Mouse (Mus musculus) urinary bladder, postnatal 36 days (tissue): ENCODE results near the gene Zfand2b.
A peak's percentile ranks its signal among the peaks of the same experiment; 100 is the strongest.

Experiments used
- DNase-seq, 2 experiments: peaks; one replicate each; pipeline ENCODE4 v3.0.0; 2022; ENCODE audit warnings: low spot score in 2 of 2, mixed read lengths in 1 of 2

Gene Zfand2b

DNA sequence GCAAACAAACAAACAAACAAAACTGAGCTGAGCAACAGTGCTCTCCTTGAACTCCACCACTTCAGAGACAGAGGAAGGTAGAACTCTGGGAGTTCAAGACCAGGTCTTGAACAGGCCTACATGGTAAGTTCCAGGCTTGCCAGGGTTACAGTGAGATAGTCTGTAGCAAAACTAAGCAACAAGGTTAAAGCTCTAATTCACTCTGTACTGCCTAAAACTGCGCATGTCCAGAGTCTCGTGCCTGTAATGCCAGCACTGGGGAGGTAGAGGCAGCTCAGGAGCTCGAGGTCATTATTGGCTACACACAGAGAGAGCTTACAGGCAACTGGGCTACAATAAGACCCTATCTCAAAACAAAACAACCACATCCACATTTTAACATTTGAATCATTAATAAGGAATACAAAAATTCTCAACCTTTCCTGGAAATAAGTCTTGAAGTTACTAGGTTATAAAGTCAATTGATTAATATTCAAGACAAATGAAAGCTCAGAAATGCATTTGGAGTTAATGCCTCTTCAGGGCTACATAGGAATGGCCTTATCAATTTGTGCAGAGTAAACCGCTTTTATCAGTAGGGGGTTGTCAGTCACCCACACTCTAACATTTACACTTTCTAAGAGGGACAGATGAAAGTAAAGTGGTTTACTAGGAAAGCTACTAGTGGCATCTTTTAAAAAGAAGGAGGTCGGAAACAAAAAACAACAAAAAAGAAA, 8.7 kb upstream of the Zfand2b start:
- no peak for DNase-seq

DNA sequence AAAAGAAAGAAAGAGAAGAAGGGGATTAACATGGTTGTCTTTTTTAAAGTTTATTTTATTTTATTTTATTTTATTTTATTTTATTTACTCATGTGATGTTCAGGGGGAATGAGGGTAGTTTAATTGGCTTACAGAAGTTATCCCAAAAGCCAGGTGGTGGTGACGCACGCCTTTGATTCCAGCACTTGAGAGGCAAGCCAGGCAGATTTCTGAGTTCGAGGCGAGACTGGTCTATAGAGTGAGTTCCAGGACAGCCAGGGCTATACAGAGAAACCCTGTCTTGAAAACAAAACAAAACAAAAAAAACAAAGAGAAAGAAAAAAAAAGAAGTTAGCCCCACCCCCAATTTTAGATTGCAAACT, 8.2 kb upstream of the Zfand2b start:
- no peak for DNase-seq

- DNase-seq, result no peak
These were observed 364 bp upstream of the Zfand2b start for GRCm38 (mm10) chr1:75168093-75168471.

- peak in 1 of 2 experiments; percentile 35 for DNase-seq
These were observed 11.1 kb downstream of the Zfand2b start for GRCm38 (mm10) chr1:75179334-75180104.

DNA sequence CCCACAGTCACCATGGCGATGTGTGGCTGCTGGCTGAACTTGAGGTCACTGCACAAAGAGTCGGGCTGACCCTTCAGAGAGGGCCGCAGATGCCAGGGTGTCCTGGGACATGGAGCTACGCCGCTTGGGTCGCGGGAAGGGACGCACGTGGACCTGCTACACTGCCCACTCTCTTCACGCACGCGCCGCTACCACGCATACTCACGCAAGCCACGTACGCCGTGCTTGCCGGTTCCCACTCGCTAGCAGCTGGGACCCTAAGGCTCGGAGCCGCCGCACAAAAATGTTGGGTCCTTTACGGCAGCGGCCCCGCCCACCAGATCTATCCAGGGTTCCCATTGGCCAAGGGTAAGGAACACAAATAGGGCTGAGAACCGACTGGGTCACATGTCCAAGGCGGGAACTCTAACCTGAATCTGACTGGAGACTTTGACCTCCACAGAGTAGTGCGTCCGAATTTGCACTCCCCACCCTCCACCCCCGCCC, 11.7 kb downstream of the Zfand2b start, which contains the start of gene Abcb6:
TSS of gene Abcb6 (minus strand) at position 288 of the 486 bp plus-strand sequence.
- DNase-seq, result peak; percentile 75 to 88

GRCm38 (mm10) chr1:75180741-75181140, 12.3 kb downstream of the Zfand2b start:
- no peak for DNase-seq

DNA sequence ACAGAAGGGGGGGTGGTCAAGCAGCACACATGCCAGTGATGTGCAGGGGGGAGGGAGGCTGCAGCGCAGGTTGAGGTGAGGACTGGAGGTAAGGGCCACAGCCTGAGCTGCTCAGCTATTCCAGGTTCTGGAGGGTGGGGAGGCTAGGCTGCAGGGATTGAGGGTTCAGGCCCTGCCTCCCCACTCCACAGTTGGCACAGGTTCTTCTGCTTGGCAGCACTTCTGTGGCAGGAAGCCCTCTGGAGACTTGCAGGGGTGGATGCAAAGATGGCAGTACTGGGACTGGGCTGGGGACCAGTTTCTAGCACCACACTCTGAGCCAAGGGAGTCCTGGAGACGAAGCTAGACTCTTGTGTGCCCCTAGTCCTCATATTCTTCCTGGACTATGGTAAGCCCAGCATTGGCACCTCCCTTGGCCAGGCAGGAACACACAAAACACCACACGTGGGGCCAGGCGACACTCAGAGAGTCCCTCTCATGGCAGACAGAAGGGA, 13.0 kb downstream of the Zfand2b start:
- DNase-seq, result no peak

DNA sequence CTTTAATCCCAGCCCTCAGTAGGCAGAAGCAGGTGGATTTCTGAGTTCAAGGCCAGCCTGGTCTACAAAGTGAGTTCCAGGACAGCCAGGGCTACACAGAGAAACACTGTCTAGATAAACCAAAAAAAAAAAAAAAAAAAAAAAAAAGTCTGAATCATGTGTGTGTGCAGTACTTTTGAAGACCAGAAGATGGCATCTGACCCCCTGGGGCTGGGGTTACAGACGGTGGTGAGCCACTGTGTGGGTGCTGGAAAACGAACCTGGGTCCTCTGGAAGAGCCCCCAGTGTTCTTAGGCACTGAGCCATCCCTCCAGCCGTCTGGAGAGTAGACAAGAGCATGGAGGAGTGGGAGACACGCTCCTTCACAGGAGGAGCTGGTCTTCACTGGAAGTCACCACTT, 13.7 kb downstream of the Zfand2b start:
- DNase-seq, result no peak

- DNase-seq, result no peak
These were observed 17.0 kb downstream of the Zfand2b start for GRCm38 (mm10) chr1:75185495-75185894.

- DNase-seq, result no peak
These were observed 18.7 kb downstream of the Zfand2b start for GRCm38 (mm10) chr1:75187126-75187525.

DNA sequence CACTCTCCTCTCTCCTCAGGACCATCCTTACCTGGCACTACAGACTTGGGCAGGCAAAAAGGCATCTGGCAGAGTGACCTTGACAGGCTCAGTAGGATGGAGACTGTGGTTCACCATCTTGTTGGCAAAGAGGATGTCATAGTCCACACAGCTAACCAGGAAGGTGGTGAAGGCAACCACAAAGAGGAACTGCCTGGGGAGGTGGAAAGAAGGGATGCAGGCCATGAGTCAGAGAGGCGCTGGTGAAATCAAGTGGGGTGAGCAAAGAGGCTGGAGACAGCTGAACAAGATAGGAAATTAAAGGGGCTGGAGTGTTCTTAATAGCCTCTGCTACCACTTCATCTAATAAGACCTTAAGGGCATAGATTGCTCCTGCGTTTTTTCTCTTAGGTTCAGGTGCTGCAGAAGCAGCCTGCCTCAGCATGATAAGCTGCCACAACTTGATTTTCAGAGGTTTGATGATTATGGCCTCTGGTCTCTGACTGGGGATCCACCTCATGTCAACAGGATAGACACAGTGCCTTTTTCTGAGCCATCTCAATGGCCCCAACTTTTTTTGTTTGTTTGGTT, 19.6 kb downstream of the Zfand2b start:
- no peak for DNase-seq

- DNase-seq, result no peak
These were observed 22.1 kb downstream of the Zfand2b start for GRCm38 (mm10) chr1:75190577-75190976.

DNA sequence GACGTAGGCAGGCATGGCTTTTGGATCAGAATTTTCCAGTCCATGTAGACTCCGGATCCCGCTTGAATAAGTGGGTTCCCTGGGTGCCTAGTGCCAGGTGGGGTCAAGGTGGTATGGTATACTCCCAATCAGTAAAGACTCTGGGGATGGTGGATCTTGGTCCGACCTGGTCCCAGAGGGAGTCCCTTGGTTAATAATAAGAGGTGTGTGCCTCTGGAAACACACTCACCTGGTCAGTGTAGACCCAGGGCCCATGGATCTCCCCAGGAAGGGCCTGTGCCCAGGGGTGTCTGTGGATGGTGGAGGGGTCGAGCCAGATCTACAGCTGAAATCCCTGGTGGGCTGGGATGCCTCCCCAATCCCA, 22.8 kb downstream of the Zfand2b start:
- DNase-seq, result no peak

- peak; percentile 91 to 96 for DNase-seq
These were observed 23.4 kb downstream of the Zfand2b start, which contains the start of the genes Ankzf1 and Atg9a for GRCm38 (mm10) chr1:75191622-75192402. Ankzf1 (plus strand) TSS chr1:75192151. Atg9a (minus strand) TSS chr1:75192196.

DNA sequence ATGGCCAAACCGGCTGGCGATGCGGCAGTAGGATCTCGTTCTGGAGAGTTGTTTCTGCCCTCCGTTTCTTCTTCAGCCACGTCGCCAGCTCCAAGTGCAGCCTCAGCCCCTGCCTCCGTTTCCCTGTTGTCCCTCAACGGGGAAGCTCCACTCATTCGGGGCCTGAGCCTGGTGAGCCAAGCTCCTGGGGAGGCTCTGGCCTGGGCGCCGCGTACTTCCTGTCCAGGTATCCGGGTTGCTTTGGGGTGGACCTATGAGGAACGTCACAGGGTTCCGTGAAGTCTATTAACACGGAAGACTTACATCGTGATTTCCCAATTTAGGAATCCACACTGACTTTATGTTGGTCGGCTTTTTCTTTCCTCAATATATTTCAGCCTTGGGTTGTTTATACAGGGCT, 24.0 kb downstream of the Zfand2b start:
- peak; percentile 19 to 54 for DNase-seq

DNA sequence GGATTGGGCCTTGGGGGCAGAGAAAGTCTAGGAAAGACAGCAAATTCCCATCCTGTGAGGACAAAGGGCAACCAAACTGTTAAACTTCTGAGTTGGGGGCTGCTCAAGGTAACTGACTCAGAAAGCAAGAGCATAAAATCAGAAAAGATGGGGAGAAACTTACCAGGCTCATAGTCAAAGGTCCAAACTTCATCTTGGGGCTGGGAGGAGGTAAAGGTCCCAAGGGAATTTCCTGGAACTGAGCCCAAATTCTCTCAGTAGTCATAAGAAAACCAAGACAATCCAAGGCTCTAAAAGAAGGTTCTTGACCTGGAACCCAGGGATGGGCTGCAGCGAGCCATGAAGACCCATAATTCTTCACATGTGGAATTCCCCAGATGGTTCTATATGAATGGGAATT, 32.8 kb downstream of the Zfand2b start:
- DNase-seq, result no peak

GRCm38 (mm10) chr1:75208967-75209678, 40.7 kb downstream of the Zfand2b start:
- peak; percentile 38 to 41 for DNase-seq

DNA sequence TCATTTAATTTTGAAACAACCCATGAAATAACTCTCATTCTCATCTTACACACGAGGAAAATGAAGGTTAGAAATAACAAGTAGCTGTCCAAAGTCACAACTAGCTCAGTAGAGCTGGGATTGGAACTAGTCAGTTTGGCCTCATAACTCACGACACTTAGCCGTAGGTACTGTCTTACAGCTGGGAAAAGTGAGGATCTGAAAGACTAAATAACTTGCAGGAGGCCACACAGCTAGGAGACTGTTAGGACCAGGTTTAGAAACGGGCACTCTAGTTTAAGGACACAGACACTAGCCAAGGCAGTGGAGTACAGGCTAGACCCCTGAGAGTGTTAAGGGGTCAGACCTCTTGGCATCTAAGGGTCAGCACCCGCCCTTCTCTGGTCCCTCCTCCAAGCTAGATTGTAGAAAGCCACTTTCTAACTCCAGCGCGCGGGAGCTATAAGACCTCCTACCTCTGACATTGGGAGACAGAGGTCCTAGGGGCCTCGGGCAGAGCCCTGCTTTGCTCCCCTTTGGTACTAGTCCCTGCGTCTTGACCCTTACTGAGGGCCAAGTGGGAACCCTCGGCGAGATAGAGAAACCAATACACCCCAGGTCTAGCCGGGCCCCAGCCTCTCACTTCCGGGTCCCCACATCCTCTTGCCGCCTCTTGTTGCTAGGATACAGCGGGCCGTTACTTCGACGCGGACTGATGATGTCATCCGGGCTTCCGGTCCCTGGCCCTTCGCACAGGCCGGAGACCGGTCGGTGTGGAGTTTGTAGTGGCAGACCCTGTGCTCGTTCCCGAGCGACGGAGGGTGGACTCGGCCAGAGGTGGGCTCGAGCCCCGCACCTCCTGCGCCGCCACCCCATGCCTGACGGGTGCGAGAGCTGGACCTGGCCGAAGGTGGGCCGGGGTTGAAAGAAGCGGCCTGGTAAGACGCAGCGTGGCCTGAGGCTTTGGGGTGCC, 42.0 kb downstream of the Zfand2b start, which contains the start of the genes Glb1l and Stk16:
TSS of gene Glb1l (minus strand) at position 678 of the 952 bp plus-strand sequence.
TSS of gene Stk16 (plus strand) at position 703 of the 952 bp plus-strand sequence.
- DNase-seq, result peak; percentile 95 to 97

- no peak for DNase-seq
These were observed 42.8 kb downstream of the Zfand2b start for GRCm38 (mm10) chr1:75211141-75211708.
